Mouse (Mus musculus) megakaryocyte, embryonic 14.5 days (primary cell): Measurements from ENCODE around the gene Gemin5.

Experiments used
- FLI1 ChIP-seq: IDR thresholded peaks from 2 replicates; pipeline ENCODE4 v1.6.1; 2012; ENCODE audit warnings: low read length, inconsistent platforms, mixed read lengths
- GATA1 ChIP-seq: IDR thresholded peaks from 3 replicates; pipeline ENCODE4 v1.6.1; 2012; ENCODE audit warnings: mixed read lengths, low read length, inconsistent platforms, borderline replicate concordance

DNA sequence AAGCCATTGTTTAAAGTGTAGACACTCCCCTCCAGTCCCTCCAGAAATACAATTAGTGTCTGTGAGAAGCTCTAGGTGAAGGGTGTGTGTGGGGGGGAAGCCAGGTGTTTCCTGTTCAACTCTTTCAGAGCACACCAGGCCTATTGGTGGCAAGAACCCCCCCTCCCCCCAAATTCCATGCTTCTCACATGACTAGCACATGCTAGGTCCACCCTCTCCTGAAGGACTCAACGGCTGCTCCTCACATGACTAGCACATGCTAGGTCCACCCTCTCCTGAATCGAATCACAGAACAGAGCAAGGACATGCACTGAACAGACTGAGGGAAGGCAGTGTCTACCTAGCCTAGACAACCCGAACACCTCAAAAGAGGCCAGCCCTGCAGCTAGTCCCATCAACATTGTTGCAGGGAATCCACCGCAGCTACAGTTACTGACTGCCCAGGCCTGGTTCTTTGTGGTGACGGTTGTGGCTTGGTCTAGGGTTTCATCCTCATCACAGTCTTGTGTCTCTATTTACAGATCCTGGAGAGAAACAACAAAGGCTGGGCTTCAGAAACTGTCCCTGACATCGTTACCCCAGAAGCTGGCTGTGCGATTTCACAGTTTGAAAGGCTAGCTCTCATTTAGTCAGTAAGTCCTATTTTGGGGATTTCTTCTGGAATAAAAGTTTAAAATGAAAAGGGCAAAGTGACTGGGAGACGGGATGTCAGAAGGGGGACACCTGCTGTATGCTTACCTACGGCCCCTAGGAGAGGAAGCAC is 65.6 kb downstream of the Gemin5 start:
- TF ChIP-seq GATA1 (no peak), FLI1 (no peak)
